Mouse (Mus musculus) hindbrain, embryonic 11.5 days (tissue): Measurements from ENCODE around the gene Rfesd. TPM values are rescaled to one million over a fixed set of nuclear protein-coding genes. Genes with fewer than 3 reads are reported as not detected.

Source experiments
- ATAC-seq: fragments of 200-750 bp; cut with Nextera tagmentation; 2 replicates; pipeline ENCODE4 v1.8.0; 2017; ENCODE audit warnings: mild to moderate bottlenecking, moderate TSS enrichment, moderate library complexity; ENCODE audit not compliant: low FRiP score
- DNase-seq: peaks from one replicate; pipeline ENCODE4 v3.0.0-alpha.2; 2015; ENCODE audit warnings: low spot score
- H3K27ac ChIP-seq: fragments of 300-500 bp; sonication (generic); 2 replicates; pipeline ENCODE4 v1.5.1; 2014; ENCODE audit warnings: mild to moderate bottlenecking, low read depth, low read length
- H3K27me3 ChIP-seq: fragments of 300-500 bp; sonication (generic); 2 replicates; pipeline ENCODE4 v1.6.1; 2014; ENCODE audit warnings: mild to moderate bottlenecking, low read length, moderate library complexity, mixed read lengths; ENCODE audit not compliant: control insufficient read depth, insufficient read depth
- H3K36me3 ChIP-seq: fragments of 300-500 bp; sonication (generic); 2 replicates; pipeline ENCODE4 v1.6.1; 2014; ENCODE audit warnings: mild to moderate bottlenecking, low read length, moderate library complexity, mixed read lengths; ENCODE audit not compliant: control insufficient read depth, insufficient read depth
- H3K4me1 ChIP-seq: fragments of 300-500 bp; sonication (generic); replicated peaks from 2 replicates; pipeline ENCODE4 v1.6.1; 2014; ENCODE audit warnings: low read length, mixed read lengths; ENCODE audit not compliant: control insufficient read depth, insufficient read depth
- H3K4me2 ChIP-seq: fragments of 300-500 bp; sonication (generic); replicated peaks from 2 replicates; pipeline ENCODE4 v1.6.1; 2014; ENCODE audit warnings: mild to moderate bottlenecking, low read depth, low read length
- H3K4me3 ChIP-seq: fragments of 300-500 bp; sonication (generic); 2 replicates; pipeline ENCODE4 v1.5.1; 2014; ENCODE audit warnings: low read depth, low read length
- H3K9ac ChIP-seq: fragments of 300-500 bp; sonication (generic); 2 replicates; pipeline ENCODE4 v1.6.1; 2014; ENCODE audit warnings: low read depth, low read length
- H3K9me3 ChIP-seq: fragments of 300-500 bp; sonication (generic); 2 replicates; pipeline ENCODE4 v1.6.1; 2016; ENCODE audit warnings: low read length; ENCODE audit not compliant: control insufficient read depth
- WGBS: fragments of 180-500 bp; shearing (Covaris S2); extraction: QIAGEN DNeasy Blood & Tissue Kit; methylation state at CpG from one replicate; pipeline ENCODE4 v1.1.7; 2014; 5-methylcytosine and 5-hydroxymethylcytosine counted together
- polyA plus RNA-seq: library from polyadenylated mRNA; unstranded; fragments of >200 nt; fragmentation: Nextera tagmentation; extraction: Ambion mirVana; gene quantifications from 2 replicates; pipeline ENCODE4 v1.2.1, GENCODE M21; 2014

The Rfesd gene
- polyA plus RNA-seq, 1 experiment from 2014 or later, result 19.4 TPM

- H3K27ac ChIP-seq, result no peak overlapping the region
- ATAC-seq, result no peak
- no peaks in the 10 kb centered on the region for H3K36me3 ChIP-seq
- no peak overlapping the region for H3K4me3 ChIP-seq
- WGBS, result 87% methylated on average over 2 of the region's 2 CpGs
- H3K9ac ChIP-seq, result no peak overlapping the region
- no peak for DNase-seq
- H3K9me3 ChIP-seq, result no peaks in the 10 kb centered on the region
- no peak overlapping the region for H3K4me2 ChIP-seq
- H3K27me3 ChIP-seq, result no peaks in the 10 kb centered on the region
- H3K4me1 ChIP-seq, result no peaks in the 10 kb centered on the region
Measured at GRCm38 (mm10) chr13:76014511-76014910, 4.0 kb downstream of the Rfesd start.

- ATAC-seq (no peak), DNase-seq (no peak)
- Histone ChIP-seq H3K4me3 (no peak overlapping the region), H3K9me3 (no peaks in the 10 kb centered on the region), H3K4me2 (no peak overlapping the region), H3K4me1 (no peaks in the 10 kb centered on the region), H3K27ac (no peak overlapping the region), H3K27me3 (no peaks in the 10 kb centered on the region), H3K9ac (no peak overlapping the region), H3K36me3 (no peaks in the 10 kb centered on the region)
- 96% methylated on average over 3 of the region's 3 CpGs for WGBS
Measured at GRCm38 (mm10) chr13:76003272-76003671, 15.2 kb downstream of the Rfesd start.

GRCm38 (mm10) chr13:75992169-75993028 is 26.1 kb downstream of the Rfesd start:
- DNase-seq (peak; percentile 29), ATAC-seq (peak; percentile 95)
- no peak overlapping the region for H3K4me2 ChIP-seq
- WGBS, result 67% methylated on average over 9 of the region's 9 CpGs
- no peaks in the 10 kb centered on the region for H3K9me3 ChIP-seq
- no peak overlapping the region for H3K4me3 ChIP-seq
- H3K4me1 ChIP-seq, result no peaks in the 10 kb centered on the region
- no peaks in the 10 kb centered on the region for H3K36me3 ChIP-seq
- no peak overlapping the region for H3K9ac ChIP-seq
- no peaks in the 10 kb centered on the region for H3K27me3 ChIP-seq
- no peak overlapping the region for H3K27ac ChIP-seq

GRCm38 (mm10) chr13:75988096-75988495 is 30.4 kb downstream of the Rfesd start:
- 94% methylated on average over 1 of the region's 1 CpGs for WGBS
- H3K4me3 ChIP-seq, result no peak overlapping the region
- ATAC-seq, result no peak

GRCm38 (mm10) chr13:75981901-75982300 is 36.6 kb downstream of the Rfesd start:
- Histone ChIP-seq H3K4me1 (no peaks in the 10 kb centered on the region), H3K27me3 (no peaks in the 10 kb centered on the region), H3K36me3 (no peaks in the 10 kb centered on the region), H3K27ac (no peak overlapping the region), H3K4me2 (no peak overlapping the region), H3K9me3 (no peaks in the 10 kb centered on the region), H3K9ac (no peak overlapping the region), H3K4me3 (no peak overlapping the region)
- DNase-seq, result no peak
- ATAC-seq, result no peak

More at GRCm38 (mm10) chr13:75988096-75988495, 30.4 kb downstream of the Rfesd start:
- Histone ChIP-seq H3K9me3 (no peaks in the 10 kb centered on the region), H3K36me3 (no peaks in the 10 kb centered on the region), H3K4me2 (no peak overlapping the region), H3K9ac (no peak overlapping the region), H3K4me1 (no peaks in the 10 kb centered on the region), H3K27ac (no peak overlapping the region), H3K27me3 (no peaks in the 10 kb centered on the region)
- DNase-seq, result no peak

GRCm38 (mm10) chr13:75976649-75977048 is 41.9 kb downstream of the Rfesd start:
- 86% methylated on average over 2 of the region's 2 CpGs for WGBS
- no peaks in the 10 kb centered on the region for H3K36me3 ChIP-seq
- ATAC-seq (no peak), DNase-seq (no peak)
- H3K27me3 ChIP-seq, result no peaks in the 10 kb centered on the region
- no peak overlapping the region for H3K9ac ChIP-seq
- H3K4me1 ChIP-seq, result no peaks in the 10 kb centered on the region
- no peaks in the 10 kb centered on the region for H3K9me3 ChIP-seq
- no peak overlapping the region for H3K4me3 ChIP-seq
- H3K4me2 ChIP-seq, result no peak overlapping the region
- H3K27ac ChIP-seq, result no peak overlapping the region

GRCm38 (mm10) chr13:75976218-75976617 is 42.3 kb downstream of the Rfesd start:
- no peaks in the 10 kb centered on the region for H3K9me3 ChIP-seq
- DNase-seq (no peak), ATAC-seq (no peak)
- no peaks in the 10 kb centered on the region for H3K36me3 ChIP-seq
- H3K4me1 ChIP-seq, result no peaks in the 10 kb centered on the region
- H3K4me3 ChIP-seq, result no peak overlapping the region
- no peak overlapping the region for H3K4me2 ChIP-seq
- no peak overlapping the region for H3K9ac ChIP-seq
- 95% methylated on average over 2 of the region's 2 CpGs for WGBS
- H3K27me3 ChIP-seq, result no peaks in the 10 kb centered on the region
- H3K27ac ChIP-seq, result no peak overlapping the region

GRCm38 (mm10) chr13:75975629-75976028 is 42.9 kb downstream of the Rfesd start:
- no peak for DNase-seq
- H3K9me3 ChIP-seq, result no peaks in the 10 kb centered on the region
- 69% methylated on average over 1 of the region's 1 CpGs for WGBS
- no peaks in the 10 kb centered on the region for H3K4me1 ChIP-seq
- no peak for ATAC-seq
- H3K27me3 ChIP-seq, result no peaks in the 10 kb centered on the region
- no peak overlapping the region for H3K4me2 ChIP-seq
- no peak overlapping the region for H3K9ac ChIP-seq
- no peaks in the 10 kb centered on the region for H3K36me3 ChIP-seq
- H3K4me3 ChIP-seq, result no peak overlapping the region
- no peak overlapping the region for H3K27ac ChIP-seq

GRCm38 (mm10) chr13:75974481-75974880 is 44.0 kb downstream of the Rfesd start:
- Histone ChIP-seq H3K27ac (no peak overlapping the region), H3K4me1 (no peaks in the 10 kb centered on the region), H3K9ac (no peak overlapping the region), H3K36me3 (no peaks in the 10 kb centered on the region), H3K27me3 (no peaks in the 10 kb centered on the region), H3K4me2 (no peak overlapping the region), H3K9me3 (no peaks in the 10 kb centered on the region), H3K4me3 (no peak overlapping the region)
- ATAC-seq, result no peak
- 87% methylated on average over 2 of the region's 2 CpGs for WGBS
- no peak for DNase-seq
